Mouse (Mus musculus) gastrocnemius, adult 8-10 months (tissue): ENCODE results near the gene Crim1. TPM values are rescaled to one million over a fixed set of nuclear protein-coding genes. Genes with fewer than 3 reads are reported as not detected.

Experiments used
- DNase-seq, 2 experiments: peaks; one replicate each; pipeline ENCODE4 v3.0.0; 2022; ENCODE audit warnings: low spot score in 2 of 2
- total RNA-seq, 4 experiments: library from RNA; stranded (reverse); gene quantifications; 2 replicates each; pipeline ENCODE4 v1.2.4; 2022

Gene Crim1
- total RNA-seq, 4 experiments from 2014 or later, result 57.1 to 90.0 (median 73.6) TPM

DNA sequence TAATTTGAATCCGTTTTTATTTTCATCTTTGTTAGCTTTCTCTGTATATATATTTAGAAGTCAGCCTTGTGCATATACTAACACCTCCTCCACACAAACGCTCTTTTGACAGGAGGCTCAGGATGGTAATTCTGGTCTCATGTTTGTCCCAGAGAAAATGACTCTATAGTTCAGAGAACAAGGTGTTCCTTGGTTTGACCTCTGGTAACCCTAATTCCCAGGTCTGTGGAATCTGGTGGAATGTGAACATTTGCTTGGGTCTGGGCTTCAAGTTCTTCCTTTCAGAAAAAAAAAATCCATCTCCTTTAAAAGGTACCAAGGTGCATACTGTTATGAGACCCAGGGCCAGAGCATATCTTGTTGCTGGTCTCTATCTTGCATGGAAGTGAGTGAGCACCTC, 9.6 kb downstream of the Crim1 start:
- no peak for DNase-seq

DNA sequence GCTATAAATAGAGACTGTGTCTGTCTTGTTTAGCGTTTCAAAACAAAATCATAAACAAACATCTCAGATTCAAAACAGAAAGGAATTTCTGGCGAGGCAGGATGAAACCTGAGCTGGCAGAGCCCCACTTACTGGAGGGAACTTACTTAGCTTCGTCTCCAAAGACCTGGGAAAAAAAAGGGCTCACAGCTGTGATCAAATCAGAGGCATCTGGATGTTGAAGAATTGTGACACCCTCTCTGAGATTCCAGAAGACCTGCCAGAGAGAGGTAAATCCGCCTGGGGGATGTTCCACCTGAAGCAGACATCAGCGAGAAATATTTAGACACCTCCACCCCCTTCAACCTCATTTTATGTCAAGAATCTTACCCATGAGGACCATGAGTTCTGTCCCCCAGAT, 11.8 kb downstream of the Crim1 start:
- no peak for DNase-seq

DNA sequence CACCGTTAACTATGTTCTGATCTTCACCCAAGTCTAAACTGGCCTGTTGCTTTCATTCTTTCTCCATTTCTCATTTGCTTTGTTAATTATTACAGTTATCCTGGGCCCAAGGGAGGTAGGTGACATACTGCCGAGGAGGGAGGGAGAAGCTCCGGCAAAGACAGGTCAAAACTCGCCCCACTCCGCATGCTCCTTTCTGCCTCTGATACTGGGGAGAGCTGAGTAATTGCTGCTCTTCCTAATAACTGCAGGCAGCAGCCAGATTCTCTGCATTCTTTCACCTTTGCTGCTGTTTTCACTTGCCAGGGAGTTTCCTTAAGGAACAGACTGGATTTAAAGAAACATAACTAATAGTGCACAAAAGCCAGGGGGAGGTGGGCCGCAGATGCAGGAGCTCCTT, 13.1 kb downstream of the Crim1 start:
- DNase-seq, result no peak

DNA sequence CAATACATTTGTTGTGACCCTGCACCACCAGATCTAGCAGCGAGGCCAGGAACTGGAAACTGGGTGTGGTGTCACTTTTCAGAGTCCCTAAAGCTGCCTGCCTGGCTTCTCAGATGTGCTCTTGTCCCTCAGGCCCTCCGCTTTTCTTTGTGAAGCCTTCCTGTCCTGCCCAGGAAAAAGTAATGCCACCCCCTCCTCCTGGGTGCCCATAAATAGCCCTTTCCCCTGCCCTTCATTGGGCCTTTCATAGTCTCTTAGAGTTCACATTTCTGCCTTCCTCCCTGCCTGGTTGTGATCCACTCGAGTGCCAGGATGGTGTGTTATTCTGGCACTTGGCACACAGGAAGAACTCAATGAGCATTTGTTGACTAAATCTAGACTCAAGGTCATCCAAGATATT, 16.5 kb downstream of the Crim1 start:
- DNase-seq, result peak; percentile 18 to 30

DNA sequence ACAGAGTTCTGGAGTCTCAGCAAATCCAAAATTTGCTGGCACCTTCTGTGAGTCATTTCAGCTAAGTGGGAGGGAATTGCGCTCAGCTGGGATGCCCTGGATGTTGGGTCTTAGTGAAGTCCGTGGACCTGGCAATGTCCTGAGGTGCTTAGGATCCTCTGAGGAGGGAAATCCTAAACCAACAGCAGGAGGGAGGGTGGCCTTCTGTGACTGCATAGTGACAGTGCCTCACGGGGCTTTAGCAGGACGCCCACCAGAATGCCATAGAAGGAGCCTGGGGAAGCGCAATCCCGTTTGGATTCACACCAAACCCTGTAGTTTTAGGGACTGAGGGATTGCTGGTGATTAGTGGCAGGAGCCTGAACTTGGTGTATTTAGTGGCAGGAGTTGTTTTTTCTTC, 17.4 kb downstream of the Crim1 start:
- no peak for DNase-seq

DNA sequence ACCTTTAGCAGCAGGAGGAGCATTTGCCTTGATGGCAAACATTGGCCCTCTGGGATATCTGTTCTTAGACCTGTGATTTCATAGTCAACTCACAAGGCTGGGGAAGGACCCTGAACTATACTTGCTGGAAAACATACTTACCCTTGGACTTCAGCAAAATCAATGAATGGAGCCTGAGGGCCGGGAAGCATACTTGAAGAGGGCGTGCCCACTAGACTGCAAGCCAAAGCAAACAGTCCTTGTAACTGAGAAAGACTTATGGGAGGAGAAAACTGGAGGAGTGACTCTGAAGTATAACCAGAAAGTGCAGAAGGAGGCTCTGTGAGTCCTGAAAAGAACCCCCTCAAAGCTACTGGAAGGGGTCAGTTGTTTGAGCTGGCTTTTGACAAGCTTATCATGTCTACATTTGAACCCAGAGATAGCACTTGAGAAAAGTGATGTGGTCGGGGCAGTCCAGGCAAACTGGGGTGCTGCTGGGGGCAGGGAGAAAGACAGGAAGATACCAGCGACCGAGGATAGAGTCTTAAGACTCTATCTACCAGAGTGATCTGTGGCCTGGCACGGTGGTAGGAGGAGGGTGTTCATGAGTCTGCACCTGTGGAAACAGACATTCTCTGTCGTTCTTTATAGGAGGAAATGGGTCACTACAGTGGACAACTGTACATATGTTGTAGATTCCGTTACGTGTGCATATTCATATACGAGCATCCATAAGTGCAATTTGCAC, 18.6 kb downstream of the Crim1 start:
- no peak for DNase-seq

DNA sequence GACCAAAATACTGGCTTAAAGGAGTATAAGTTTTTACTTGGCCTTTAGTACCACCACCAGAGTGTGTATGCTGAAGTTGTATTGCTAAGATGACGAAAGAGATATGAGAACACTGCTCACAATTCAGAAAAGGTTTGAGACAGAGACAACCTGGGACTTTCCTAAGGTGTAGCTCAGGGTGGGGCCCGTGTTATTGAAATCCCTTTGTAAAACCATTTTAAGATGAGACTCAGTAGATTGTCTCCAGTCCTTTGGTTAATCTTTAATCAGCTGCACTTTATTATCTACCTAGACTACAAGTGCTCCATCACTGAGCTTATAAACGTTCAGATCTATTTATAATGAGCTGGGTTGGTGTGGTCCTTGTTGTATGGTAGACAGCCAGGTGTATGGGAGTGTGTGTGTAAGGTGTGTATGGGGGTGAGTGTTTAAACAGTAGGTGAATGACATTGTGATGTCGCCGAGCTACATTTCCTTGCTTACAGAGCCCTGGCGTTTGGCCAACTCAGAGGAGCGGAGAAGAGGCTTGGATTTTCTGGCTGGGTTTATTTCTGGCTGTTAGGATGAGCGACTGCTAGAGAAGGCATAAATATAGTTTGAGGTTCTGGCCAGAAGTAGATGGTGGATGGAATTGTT, 21.1 kb downstream of the Crim1 start:
- peak in 1 of 2 experiments; percentile 42 for DNase-seq

DNA sequence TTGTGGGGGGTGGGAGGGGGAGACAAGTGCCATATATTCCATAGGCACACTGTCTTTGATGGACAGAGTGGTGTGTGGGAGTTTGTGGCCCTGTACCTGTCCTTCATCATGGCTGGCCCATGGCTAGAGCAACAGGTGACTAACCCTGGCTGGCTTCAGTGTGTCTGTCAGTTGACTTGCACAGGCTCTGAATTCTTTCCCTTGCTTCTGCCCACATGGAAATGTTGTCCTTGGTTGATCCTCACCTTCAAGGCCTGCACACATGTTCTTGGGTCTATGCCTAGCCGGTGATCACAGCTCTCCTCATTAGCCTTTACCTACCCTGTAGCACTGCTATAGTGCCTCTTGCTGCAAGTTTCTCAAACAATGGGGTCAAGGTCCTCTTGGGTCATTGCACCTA, 21.8 kb downstream of the Crim1 start:
- no peak for DNase-seq

DNA sequence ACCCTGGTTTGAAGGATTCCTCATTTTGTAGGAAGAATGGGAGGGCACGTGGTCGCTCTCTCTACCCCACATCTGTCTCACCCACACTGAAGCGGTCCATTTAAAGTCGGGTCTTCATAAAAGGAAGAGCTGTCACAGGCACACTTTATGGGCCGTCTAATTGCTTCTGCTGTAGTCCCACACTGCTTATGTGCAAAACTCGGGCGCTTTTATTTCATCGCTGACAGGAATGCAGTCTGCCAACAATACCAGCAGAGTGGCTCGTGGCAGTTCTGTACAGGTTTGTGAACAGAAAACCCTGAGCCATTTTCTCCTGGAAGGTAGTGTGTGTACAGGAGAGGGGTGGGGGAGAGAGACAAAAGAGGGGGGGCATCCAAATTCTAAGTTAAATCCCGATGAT, 23.9 kb downstream of the Crim1 start:
- DNase-seq, result no peak

DNA sequence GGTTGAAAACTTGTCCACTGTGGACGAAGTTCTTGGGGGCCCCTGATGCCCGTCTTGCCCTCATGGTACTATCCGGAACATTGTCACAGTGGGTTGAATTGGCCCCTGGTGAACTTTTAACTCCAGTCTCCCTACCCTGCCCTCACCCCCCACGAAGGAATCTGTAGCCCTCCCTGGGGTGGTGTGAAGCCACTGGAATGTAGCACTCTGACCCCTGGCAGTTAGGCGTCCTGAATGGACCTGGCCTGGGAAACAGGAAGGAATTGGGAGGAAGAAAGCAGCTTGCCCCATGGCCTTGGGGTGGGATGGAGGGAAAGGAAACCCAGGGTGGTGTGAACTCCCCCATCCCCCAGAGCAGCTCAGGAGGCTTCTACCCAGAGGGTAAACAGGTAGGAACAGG, 25.5 kb downstream of the Crim1 start:
- DNase-seq, result no peak

DNA sequence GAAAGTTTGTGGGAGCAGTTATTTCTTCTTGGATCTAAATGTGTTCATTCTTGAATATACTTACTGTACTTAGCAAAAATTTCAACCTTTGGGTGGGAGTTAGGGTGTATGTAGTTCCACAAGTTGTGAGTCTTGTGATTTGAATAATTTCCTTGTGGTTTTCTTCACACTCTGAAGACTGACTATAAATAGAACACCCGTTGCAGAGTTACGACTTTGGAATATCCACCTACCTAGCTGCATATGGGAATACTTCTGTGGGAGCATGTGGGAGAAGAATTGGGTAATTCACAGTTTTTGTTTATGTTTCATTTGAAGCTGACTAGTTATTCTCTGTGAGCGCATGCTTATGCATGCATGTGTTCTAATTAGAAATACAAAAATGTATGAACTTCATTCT, 27.2 kb downstream of the Crim1 start:
- no peak for DNase-seq

DNA sequence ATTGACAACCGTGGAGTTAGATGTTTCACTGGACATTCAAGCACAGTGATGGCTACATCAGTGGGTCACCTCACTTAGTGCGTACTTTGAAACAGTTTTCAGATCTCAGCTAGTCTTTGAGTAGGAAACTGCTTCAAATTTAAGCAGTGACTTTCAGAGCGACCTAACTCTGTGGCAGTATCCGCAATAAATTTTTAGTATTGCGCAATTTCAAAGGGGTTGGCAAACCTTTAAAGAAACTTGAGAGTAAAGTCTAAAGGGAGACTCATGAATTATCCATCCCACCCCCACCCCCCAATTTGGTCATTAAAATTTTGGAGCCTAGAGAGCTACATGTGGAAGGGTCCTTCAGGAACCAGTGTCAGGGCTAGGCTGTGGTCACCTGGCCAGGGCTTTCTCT, 31.5 kb downstream of the Crim1 start:
- DNase-seq, result no peak

DNA sequence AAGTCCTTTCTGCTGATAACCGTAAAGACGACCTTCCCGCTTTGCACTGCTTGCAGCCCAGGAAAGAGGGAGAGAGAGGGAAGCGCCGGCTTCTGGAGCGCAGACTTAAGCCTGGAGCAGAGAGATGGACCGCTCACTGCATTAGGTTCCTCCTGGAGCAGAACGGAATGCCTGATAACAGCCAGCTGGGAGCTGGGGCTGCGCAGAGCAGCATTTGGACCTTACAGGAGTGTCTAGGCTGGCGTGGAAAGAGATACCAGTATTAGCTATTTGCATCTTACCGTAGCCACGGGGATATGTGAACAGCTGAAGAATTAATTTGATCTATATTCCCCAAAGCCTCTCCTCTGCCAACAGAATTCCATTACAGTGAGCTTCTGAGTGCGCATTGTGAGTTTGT, 32.7 kb downstream of the Crim1 start:
- no peak for DNase-seq

DNA sequence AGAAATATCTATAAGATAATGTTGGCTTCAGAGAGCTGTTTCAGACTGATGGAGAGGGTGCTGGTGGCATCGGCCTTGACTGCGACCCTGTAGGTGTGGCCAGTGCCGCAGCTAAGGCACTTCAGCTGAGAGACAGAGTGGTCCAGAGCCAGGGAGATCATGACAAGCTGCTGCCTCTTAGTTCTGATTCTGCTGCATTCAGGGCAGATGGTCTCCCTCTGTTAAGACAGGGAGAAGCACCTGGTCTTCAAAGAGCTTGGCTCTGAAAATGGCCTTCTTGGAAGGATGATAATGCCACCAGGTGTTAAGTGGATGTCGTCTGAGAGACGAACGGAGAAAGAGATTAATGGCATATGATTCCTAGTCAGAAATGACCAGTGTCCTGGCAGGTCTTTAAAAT, 33.8 kb downstream of the Crim1 start:
- DNase-seq, result no peak

DNA sequence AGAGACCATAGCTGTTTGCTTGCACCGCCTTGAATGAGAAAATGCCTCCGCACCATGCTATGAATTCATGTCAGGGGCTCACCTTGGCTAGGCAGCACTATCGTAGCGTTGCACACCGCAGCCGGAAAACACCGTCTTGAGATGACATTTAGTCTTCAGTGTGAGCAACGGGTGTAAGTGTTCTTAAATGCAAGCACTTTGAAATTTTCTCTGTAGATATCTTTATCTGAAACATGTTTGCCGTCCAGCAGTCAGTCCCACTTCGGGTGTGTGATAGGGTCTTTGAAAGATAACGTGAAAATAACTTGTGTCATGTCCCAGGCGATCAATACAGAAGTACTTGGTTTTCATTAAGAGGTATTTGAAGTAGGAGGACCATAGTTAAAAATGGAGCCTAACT, 36.1 kb downstream of the Crim1 start:
- DNase-seq, result no peak

DNA sequence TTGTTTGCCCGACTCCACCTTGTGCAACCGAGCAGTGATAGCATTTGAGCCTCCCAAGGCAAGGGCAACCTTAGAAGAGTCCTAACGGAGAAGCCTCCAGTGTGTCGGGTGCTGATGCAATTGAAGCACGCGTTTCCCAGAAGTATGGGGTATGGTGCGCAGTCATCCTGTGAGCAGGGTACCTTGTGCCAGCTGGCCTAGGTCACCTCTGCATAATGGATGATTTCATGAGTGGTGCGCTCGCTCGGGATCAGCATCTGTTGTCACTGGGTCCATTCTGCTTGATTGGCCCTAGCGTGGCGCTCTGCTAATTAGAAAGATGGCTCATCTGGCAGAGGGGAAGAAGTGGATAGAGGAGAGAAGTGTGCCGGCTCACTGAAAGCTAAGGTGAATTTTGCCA, 37.9 kb downstream of the Crim1 start:
- DNase-seq, result no peak

DNA sequence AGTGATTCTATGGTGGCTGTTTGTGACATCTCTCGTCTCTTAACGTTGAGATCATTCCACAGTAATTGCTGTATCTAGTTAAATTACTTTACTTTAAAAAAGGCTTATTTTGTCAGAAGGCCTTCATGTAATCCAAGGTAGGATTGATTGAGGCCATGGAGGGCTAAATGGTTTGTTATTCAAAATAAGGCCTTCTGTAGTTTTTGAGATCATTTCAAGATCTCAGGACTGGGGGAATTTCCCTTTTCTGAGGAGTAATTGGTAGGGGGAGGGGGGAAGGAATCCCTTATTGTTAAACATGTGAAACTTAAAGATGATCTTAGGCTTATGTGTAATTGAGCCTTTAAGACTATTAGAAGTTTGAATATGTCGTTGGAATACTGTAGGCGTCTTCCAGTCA, 40.1 kb downstream of the Crim1 start:
- no peak for DNase-seq

DNA sequence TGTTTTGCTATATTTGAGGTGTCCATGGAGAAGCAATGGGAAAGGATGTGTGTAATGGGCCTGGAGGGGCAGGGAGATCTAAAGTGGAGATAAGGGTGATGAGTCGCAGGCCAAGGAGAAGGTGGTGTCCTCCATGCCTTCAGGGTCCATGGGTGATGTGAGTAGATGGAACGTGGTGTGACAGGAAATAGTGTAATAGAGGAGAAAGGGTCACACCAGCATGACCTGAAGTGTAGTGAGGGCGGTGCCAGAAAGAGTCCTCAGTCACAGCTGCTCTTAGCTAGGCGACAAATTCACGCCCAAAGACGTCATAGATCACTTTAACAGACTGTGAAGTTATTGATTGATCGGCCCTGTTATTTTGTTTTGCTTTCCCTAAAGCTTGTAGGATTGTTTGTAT, 41.2 kb downstream of the Crim1 start:
- no peak for DNase-seq

DNA sequence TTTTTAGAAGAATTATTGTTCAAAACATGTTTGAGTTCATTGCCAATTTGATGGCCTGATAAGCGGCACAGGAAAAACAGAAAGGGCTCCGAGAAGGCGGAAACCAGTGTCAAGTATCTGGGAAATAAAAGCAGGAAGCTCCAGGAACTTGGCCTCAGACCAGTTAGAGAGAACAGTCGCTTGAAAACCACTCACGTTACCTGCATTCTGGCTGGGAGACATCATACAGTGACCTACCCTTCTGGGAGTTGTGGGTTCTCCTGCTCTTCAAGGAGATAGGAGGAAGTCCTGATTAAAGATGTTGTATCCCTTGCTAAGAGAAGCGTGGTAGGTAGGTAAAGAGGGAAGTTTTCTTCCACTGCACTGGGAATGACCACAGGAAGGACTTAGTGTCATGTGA, 44.7 kb downstream of the Crim1 start:
- DNase-seq, result no peak

DNA sequence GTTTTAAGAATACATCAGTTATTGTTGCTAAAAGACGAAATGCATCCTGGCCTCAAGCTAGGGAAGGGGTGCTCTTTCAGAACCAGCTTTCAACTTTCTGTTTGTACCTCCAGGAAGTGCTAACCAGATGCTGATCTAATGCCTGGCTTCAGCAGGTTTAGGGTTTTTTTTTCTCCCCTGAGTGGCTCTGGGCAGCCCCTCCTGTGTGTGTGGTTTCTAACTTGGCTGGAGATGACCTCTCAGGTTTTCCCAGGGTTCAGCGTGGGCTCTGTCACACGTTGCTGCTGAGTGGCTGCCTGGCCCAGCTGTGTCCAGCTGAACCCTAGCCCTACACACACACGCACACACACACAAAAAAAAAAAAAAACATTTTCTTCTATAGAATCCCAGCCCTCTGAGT, 45.4 kb downstream of the Crim1 start:
- DNase-seq, result no peak

DNA sequence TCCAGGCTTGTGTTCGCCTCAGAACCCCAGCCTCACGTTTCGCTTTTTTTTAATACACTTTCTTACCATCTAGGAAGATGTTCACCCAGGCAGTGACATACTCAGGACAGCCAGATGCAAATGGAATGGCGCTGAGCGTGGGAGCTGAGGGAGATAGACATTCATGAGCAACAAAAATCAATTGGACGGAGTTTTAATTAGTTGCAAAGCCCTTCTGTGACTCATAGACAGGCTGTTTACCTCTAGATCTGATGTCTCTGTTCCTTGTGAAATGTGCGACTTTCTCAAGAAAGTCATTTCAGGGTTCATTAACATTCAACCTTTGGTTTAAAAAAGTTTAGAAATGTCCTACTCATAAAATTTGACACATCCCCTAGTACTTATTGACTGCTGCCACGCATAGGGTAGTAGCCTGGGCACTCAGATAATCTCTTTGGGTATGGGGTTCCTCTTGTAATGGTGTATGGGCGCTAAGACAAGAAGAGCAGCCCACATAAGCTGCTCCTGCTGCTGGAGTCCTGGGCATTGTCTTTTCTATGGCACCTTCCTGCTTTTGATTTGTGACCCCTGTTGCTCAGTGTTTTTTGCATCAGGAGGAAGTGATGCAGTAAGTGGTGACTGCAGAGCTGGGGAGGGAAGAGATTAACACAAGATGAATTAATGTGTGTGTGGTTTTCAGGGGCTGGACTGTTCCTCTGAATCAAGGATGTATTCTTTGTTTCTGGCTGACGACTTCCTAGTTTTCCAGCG, 46.8 kb downstream of the Crim1 start:
- no peak for DNase-seq

DNA sequence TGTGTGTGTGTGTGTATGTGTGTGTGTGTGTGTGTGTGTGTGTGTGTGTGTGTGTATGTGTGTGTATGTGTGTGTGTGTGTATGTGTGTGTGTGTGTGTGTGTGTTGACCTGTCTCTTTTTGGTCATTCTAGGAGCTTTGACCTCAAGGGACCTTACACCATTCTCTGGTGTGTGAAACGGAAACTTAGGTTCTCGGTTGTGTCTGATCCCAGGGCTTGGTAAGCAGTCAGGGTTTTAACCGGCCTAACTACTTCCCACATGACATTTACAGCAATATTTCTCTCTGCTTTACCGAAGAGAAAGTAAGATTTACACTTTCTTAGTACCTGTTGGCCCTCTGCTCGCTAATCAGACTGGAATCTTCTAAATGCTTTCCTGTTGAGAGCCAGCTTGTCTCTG, 48.1 kb downstream of the Crim1 start:
- DNase-seq, result no peak

DNA sequence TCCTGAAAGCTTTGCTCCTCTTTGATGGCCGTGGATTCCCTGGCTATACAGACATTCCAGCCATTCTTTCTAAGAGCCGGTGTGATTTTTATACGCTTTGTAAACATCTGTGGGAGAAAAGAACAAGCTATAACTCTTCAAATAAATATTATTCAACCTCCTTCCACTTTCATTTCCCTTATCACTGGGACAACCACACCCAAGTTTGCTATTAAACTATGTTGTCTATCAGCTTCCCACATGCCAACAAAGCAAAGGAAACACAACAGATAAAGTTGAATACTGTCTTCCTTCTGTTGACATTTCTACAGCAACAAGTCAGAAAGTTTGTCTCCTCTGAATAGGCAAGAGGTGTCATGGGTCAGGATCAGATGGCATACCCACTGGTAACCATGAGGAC, 48.9 kb downstream of the Crim1 start:
- no peak for DNase-seq
